Mouse (Mus musculus) adrenal gland, postnatal 25 days (tissue): ENCODE measurements around the gene Arhgap29. TPM values are rescaled to one million over a fixed set of nuclear protein-coding genes. Genes with fewer than 3 reads are reported as not detected.

Source experiments
- DNase-seq: peaks from one replicate; pipeline ENCODE4 v3.0.0; 2021; ENCODE audit warnings: mixed read lengths
- long read RNA-seq: library from polyadenylated mRNA; stranded (forward); transcript quantifications from one replicate; pipeline ENCODE4 v2.0.0, GENCODE M21; 2021
- total RNA-seq: library from RNA; stranded (reverse); gene quantifications from 2 replicates; pipeline ENCODE4 v1.2.3, GENCODE M21; 2021

Gene Arhgap29
- 47.2 and 57.1 TPM in 2 replicates for total RNA-seq
- long read RNA-seq, full-length matches to known transcripts = 1 of 15 reads
- long read RNA-seq, partial matches to known transcripts = 3 of 15 reads
- long read RNA-seq, other reads (novel, unspliced or antisense) = 11 of 15 reads

GRCm38 (mm10) chr3:121952041-121952591, at the start of gene Arhgap29:
TSS of gene Arhgap29 (plus strand) at chr3:121952541.
- no peak for DNase-seq

GRCm38 (mm10) chr3:121902729-121903128, 49.6 kb upstream of the Arhgap29 start:
- DNase-seq = no peak

GRCm38 (mm10) chr3:121903286-121903685, 49.1 kb upstream of the Arhgap29 start:
- DNase-seq = no peak

- DNase-seq = no peak
Measured at GRCm38 (mm10) chr3:121903695-121904094, 48.6 kb upstream of the Arhgap29 start.

DNA sequence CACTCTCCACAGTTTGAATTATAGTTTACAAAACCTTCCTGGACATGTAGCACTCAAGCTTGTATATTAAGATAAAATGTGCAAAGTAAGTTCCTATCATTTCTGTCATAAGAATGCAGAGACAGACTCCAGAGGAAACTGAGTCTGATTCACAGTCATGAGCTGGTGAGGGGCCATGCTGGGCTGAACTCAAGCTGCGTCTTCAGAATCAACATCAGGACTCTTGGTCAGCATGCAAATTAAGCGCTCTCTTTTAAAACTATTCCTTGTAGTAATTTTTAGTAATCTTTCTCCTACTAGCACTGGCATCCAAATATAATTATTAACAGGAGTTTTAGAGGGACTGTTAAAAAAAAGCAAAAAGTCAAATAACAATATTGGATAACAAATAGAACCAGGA, 47.9 kb upstream of the Arhgap29 start:
- DNase-seq = no peak

GRCm38 (mm10) chr3:121906623-121907022, 45.7 kb upstream of the Arhgap29 start:
- no peak for DNase-seq

GRCm38 (mm10) chr3:121909155-121909554, 43.2 kb upstream of the Arhgap29 start:
- DNase-seq = no peak

- no peak for DNase-seq
Measured at GRCm38 (mm10) chr3:121913476-121913875, 38.9 kb upstream of the Arhgap29 start.

- peak; percentile 23 for DNase-seq
Measured at GRCm38 (mm10) chr3:121914459-121915185, 37.7 kb upstream of the Arhgap29 start.

DNA sequence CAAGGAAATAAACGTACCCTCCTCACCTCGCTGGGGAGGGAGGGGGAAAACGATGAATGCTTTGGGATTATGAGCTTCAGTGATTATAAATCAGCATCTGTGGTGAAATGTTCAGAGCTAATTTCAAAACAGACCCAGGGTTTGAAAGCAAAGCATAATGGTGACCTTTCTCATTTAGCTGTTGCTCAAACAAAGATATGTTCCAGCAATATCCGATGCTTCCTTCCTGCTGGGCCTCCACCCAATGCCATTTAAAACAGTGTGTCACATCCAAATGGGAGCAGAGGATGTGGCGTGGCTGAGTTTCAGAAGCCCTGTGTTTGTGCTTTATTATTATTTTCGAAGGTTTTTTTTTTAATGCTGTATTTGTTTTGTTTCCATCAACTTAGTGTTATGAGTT, 37.1 kb upstream of the Arhgap29 start:
- no peak for DNase-seq

- no peak for DNase-seq
Measured at GRCm38 (mm10) chr3:121916802-121917532, 35.4 kb upstream of the Arhgap29 start.

GRCm38 (mm10) chr3:121917658-121918057, 34.7 kb upstream of the Arhgap29 start:
- no peak for DNase-seq

DNA sequence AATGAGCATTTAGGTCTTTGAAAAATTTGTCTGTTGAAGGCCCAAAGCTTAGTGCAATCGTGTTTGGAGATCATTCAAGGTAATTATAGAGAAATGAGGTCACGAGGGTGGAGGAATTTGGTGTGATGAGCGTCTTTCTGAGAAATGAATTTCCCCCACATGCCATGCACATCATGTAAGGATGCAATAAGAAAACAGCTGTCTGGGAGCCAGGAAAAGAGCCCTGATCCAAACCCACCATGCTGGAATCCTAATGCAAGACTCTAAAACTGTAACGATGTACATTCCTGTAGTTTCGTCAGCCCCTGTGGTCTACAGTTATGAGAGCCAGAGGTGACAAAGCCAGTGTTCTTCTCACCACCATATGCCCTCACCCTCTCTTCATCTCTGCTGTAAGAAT, 32.4 kb upstream of the Arhgap29 start:
- no peak for DNase-seq

- no peak for DNase-seq
Measured at GRCm38 (mm10) chr3:121920769-121921168, 31.6 kb upstream of the Arhgap29 start.

GRCm38 (mm10) chr3:121924768-121925486, 27.4 kb upstream of the Arhgap29 start:
- DNase-seq = no peak

DNA sequence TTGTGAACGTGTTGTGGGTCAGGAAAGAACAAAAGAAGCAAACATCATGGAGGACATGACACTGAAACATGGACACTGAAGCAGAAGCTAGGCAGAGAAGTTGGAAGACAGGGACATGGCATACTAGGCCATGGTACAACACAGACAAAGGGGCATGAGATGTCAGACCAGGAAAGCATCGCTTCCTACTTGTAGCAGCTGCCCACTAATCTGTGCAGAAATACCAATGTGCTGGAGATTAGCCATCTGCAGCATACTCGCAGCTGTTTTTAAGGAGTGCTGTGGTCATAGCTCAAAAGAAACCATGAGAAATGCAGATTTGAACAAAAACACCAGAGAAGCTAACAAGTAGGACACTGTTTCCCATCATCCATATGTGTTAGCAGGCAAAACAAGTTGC, 24.7 kb upstream of the Arhgap29 start:
- no peak for DNase-seq

DNA sequence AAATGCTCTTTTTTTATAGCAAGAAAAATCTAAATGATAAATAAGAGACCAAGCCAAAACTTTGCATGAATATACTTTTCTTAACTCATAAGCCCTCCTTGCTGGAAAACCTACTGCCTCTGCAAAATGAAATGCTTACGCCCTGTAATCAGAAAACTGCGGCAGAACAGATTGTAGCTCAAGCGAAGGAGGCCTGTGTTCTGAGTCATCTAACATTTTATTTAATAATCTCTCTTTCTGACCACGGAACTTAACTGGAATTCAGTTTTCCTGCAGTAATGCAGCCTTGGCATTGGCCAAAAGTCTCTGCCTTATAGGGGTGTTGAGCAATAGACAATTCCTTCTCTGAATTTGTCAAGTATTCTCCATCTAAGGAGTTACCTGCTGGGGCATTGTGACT, 19.5 kb upstream of the Arhgap29 start:
- no peak for DNase-seq

GRCm38 (mm10) chr3:121936241-121936640, 16.1 kb upstream of the Arhgap29 start:
- DNase-seq = no peak

- DNase-seq = no peak
Measured at GRCm38 (mm10) chr3:121937036-121937435, 15.3 kb upstream of the Arhgap29 start.

GRCm38 (mm10) chr3:121939658-121940057, 12.7 kb upstream of the Arhgap29 start:
- DNase-seq = no peak

DNA sequence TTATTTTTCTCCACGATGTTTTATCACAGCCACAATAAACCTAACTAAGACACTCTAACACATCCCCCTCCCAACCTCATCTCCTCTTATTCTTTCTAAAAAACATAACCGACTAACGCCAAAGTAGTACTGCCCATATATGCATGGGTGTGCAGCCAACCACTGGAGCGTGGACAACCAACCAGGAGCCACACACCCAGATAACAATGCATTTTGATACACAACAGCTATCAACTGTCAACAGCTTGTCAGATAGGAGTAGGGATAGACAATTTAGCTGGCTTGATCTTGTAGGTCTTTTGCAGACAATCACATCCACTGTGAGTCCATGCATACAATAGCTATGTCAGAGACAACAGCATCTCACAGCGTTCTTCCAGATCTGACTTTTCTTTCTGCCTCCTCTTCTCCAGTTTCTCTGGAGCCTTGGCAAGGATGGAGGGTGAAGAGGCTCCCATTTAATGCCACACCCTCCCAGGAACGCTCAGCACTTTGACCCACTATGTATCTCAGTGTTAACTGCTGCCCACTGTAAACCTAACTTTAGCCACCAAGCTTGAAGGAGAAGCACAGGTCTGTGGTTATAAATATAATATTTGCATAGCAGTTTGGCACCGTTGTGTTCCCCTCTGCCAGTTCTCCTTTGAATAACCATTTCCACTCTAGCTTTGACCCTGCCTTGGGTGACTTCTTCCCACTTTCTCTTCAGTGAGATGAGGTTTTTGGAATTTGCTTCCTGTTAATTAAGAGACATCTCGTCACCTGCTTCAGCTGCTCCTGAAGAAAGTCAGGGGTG, 12.0 kb upstream of the Arhgap29 start:
- no peak for DNase-seq
